Mouse (Mus musculus) heart, postnatal 14 days (tissue): ENCODE results near the gene Cbx6. TPM values are rescaled to one million over a fixed set of nuclear protein-coding genes. Genes with fewer than 3 reads are reported as not detected.
"Not testable (repeated sequence)": the region's sequence is repeated elsewhere in the genome, so short reads cannot be mapped to it uniquely, and the experiment has no call there.

Experiments used
- DNase-seq, 2 experiments: peaks; one replicate each; pipeline ENCODE4 v3.0.0; 2021 to 2022
- intact Hi-C: fragments of 180-260 bp; cut with DNase I; formaldehyde crosslinking; loops from one replicate; pipeline ENCODE4 v1.15.1; 2025
- total RNA-seq, 2 experiments: library from RNA; stranded (reverse); gene quantifications; 2 replicates each; pipeline ENCODE4 v1.2.3; 2021

Gene Cbx6
- total RNA-seq, 2 experiments from 2014 or later: 35.4 to 36.8 TPM

- DNase-seq: peak; percentile 42 to 46
- intact Hi-C loops: loop anchor here (1.0 to 5.0 kb wide), 3 partner anchors 50 to 249 kb away; no protein-coding TSS in a partner anchor
Measured at GRCm38 (mm10) chr15:79833251-79834050, 1.0 kb downstream of the Cbx6 start.

- DNase-seq: peak; percentile 79 to 89
- intact Hi-C loops: loop anchor here (5.0 kb wide), 2 partner anchors 100 to 250 kb away; no protein-coding TSS in a partner anchor
Measured at GRCm38 (mm10) chr15:79832064-79832900, 2.2 kb downstream of the Cbx6 start.

GRCm38 (mm10) chr15:79830388-79830787 is 4.1 kb downstream of the Cbx6 start:
- DNase-seq: peak; percentile 76 to 88
- intact Hi-C loops: loop anchor here (2.0 to 5.0 kb wide), 3 partner anchors 78 to 252 kb away; no protein-coding TSS in a partner anchor

- intact Hi-C loops: no loop called here
- DNase-seq: no peak
Measured at GRCm38 (mm10) chr15:79829431-79829830, 5.1 kb downstream of the Cbx6 start.

- peak; percentile 48 to 51 for DNase-seq
- intact Hi-C loops: no loop called here
Measured at GRCm38 (mm10) chr15:79828366-79829035, 6.0 kb downstream of the Cbx6 start.

- intact Hi-C loops: no loop called here
- no peak for DNase-seq
Measured at GRCm38 (mm10) chr15:79827778-79828210, 6.7 kb downstream of the Cbx6 start.

- intact Hi-C loops: no loop called here
- DNase-seq: no peak
Measured at GRCm38 (mm10) chr15:79827061-79827777, 7.3 kb downstream of the Cbx6 start.

- intact Hi-C loops: no loop called here
- no peak for DNase-seq
Measured at GRCm38 (mm10) chr15:79826221-79826935, 8.1 kb downstream of the Cbx6 start.

GRCm38 (mm10) chr15:79825146-79825825 is 9.2 kb downstream of the Cbx6 start:
- peak in 1 of 2 experiments; percentile 37 for DNase-seq
- intact Hi-C loops: no loop called here

- intact Hi-C loops: no loop called here
- DNase-seq: peak; percentile 75 to 82
Measured at GRCm38 (mm10) chr15:79823588-79824280, 10.8 kb downstream of the Cbx6 start.

- intact Hi-C loops: no loop called here
- DNase-seq: no peak
Measured at GRCm38 (mm10) chr15:79822265-79823199, 12.0 kb downstream of the Cbx6 start.

- DNase-seq: no peak
- intact Hi-C loops: no loop called here
Measured at GRCm38 (mm10) chr15:79818325-79818724, 16.2 kb downstream of the Cbx6 start.

- DNase-seq: no peak
- intact Hi-C loops: no loop called here
Measured at GRCm38 (mm10) chr15:79813666-79814258, 20.7 kb downstream of the Cbx6 start.

- DNase-seq, intact Hi-C loops: not testable (repeated sequence)
Measured at GRCm38 (mm10) chr15:79812840-79813239, 21.6 kb downstream of the Cbx6 start.

GRCm38 (mm10) chr15:79810997-79811396 is 23.5 kb downstream of the Cbx6 start:
- intact Hi-C loops: no loop called here
- no peak for DNase-seq

GRCm38 (mm10) chr15:79810061-79810460 is 24.4 kb downstream of the Cbx6 start:
- intact Hi-C loops: no loop called here
- DNase-seq: no peak

GRCm38 (mm10) chr15:79808658-79809057 is 25.8 kb downstream of the Cbx6 start:
- no peak for DNase-seq
- intact Hi-C loops: loop anchor here (5.0 kb wide), 1 partner anchor 56 kb away; no protein-coding TSS in a partner anchor
